Mouse (Mus musculus) megakaryocyte, embryonic 14.5 days (primary cell): ENCODE results near the gene Id1.

Experiments used
- FLI1 ChIP-seq: IDR thresholded peaks from 2 replicates; pipeline ENCODE4 v1.6.1; 2012; ENCODE audit warnings: low read length, inconsistent platforms, mixed read lengths
- GATA1 ChIP-seq: IDR thresholded peaks from 3 replicates; pipeline ENCODE4 v1.6.1; 2012; ENCODE audit warnings: mixed read lengths, low read length, inconsistent platforms, borderline replicate concordance

DNA sequence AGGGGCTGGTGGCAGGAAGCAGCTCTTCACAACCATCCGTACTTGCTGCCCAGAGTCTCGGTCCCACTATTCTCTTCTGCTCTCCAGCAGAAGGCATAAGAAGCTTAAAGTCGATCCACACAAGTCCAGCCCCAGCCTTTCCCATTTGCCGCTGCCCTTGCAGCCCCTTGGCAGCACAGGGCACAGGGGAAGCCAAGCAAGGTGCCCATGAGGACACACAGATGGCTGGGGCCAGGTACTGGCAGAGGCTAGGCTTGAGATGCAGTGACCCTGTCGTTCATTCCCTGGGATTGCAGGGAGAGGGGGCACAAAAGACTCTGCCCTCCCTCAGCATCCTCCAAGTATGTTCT lies 31.8 kb upstream of the Id1 start:
- TF ChIP-seq GATA1 (no peak), FLI1 (no peak)
